Mouse (Mus musculus) skeletal muscle tissue, adult 2 months (tissue): ENCODE results near the gene Phf1.
"Not testable (repeated sequence)": the region's sequence is repeated elsewhere in the genome, so short reads cannot be mapped to it uniquely, and the experiment has no call there.

ENCODE experiments used
- DNase-seq: peaks from one replicate; pipeline ENCODE4 v3.0.0-alpha.2; 2012; ENCODE audit warnings: low read depth, low spot score

Phf1 gene

DNA sequence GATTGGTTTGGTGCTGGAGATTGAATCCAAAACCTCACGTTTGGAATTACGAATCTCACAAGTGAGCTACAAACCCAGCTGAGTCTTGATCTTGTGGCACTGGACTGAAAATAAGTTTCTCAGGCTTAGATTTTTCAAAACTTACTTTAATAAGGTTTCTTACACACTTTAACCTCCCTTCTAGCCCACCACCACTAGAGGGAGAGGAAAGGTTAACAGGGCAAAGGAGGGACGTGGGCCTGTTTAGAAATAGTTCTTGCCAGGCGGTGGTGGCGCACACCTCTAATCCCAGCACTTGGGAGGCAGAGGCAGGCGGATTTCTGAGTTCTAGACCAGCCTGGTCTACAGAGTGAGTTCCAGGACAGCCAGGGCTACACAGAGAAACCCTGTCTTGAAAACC is 44.5 kb downstream of the Phf1 start:
- not testable (repeated sequence) for DNase-seq

DNA sequence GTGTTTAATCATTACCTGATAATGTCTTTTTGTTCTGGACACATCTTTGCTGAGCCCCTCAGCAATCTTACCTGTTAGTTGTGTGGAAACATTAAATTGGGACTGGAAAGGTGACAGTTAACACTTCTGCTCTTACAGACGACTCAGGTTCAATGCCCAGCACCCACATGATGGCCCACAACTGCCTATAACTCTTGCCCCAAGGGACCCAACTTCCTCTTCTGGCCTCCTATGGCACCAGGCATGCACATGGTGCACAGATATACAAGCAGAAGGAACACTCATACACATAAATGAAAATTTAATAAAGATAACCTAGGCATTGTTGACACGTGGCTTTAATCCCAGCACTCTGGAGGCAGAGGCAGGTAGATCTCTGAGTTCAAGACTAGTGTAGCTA is 46.6 kb downstream of the Phf1 start:
- no peak for DNase-seq

DNA sequence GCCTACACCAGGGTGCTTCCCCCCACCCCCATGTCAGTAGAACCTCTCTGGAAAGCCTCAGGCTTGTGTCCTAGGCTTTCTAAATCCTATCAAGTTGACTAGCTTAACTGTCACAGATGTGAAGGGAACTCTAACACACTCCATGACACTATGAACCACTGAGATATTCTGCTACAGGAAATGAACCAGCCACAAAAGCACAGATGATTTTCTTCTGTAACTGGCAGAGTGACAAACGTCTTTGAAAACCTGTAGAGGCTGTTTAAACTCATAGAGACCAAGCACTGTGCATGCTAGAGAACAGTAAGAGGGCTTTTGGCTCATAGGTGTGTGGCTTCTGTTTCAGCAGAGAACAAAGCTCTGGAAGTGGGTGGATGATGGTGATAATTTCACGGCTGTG is 48.2 kb downstream of the Phf1 start:
- no peak for DNase-seq

GRCm38 (mm10) chr17:26983382-26983781 is 50.5 kb downstream of the Phf1 start:
- no peak for DNase-seq

- no peak for DNase-seq
Measured at GRCm38 (mm10) chr17:26985503-26986179, 52.8 kb downstream of the Phf1 start.
